Mouse (Mus musculus): ENCODE results near the gene Arl8b. TPM values are rescaled to one million over a fixed set of nuclear protein-coding genes. Genes with fewer than 3 reads are reported as not detected.
A peak's percentile ranks its signal among the peaks of the same experiment; 100 is the strongest.

The Arl8b gene
- polyA plus RNA-seq, 1 experiment from 2014 or later, result 112 TPM

- Histone ChIP-seq H3K27me3 (ENCODE audit: control insufficient read depth, insufficient read depth, low read depth, low read length) (no peaks in the 10 kb centered on the region), H3K9ac (ENCODE audit: low read depth, low read length) (no peak overlapping the region), H3K4me1 (ENCODE audit: control insufficient read depth, insufficient read depth, low read length) (no peaks in the 10 kb centered on the region), H3K36me3 (ENCODE audit: control insufficient read depth, insufficient read depth, low read length) (no peaks in the 10 kb centered on the region), H3K9me3 (replicated peaks; ENCODE audit: control insufficient read depth, low read length, poor library complexity, severe bottlenecking) (no peaks in the 10 kb centered on the region), H3K4me2 (ENCODE audit: low read length) (no peak overlapping the region), H3K27ac (ENCODE audit: low read length) (no peak overlapping the region), H3K4me3 (ENCODE audit: low read depth, low read length) (no peak overlapping the region)
- 70% methylated on average over 5 of the region's 5 CpGs for WGBS
- ATAC-seq, result no peak
Measured at GRCm38 (mm10) chr6:108778399-108778798, 4.5 kb upstream of the Arl8b start.

GRCm38 (mm10) chr6:108781865-108782264 is 1.0 kb upstream of the Arl8b start:
- peaks cover 19% of the 10 kb centered on the region for H3K4me1 ChIP-seq (ENCODE audit: control insufficient read depth, insufficient read depth, low read length)
- H3K36me3 ChIP-seq (ENCODE audit: control insufficient read depth, insufficient read depth, low read length), result no peaks in the 10 kb centered on the region
- 70% methylated on average over 6 of the region's 6 CpGs for WGBS
- no peaks in the 10 kb centered on the region for H3K27me3 ChIP-seq (ENCODE audit: control insufficient read depth, insufficient read depth, low read depth, low read length)
- no peak overlapping the region for H3K9ac ChIP-seq (ENCODE audit: low read depth, low read length)
- H3K9me3 ChIP-seq (replicated peaks; ENCODE audit: control insufficient read depth, low read length, poor library complexity, severe bottlenecking), result no peaks in the 10 kb centered on the region
- H3K4me3 ChIP-seq (ENCODE audit: low read depth, low read length), result no peak overlapping the region
- no peak overlapping the region for H3K27ac ChIP-seq (ENCODE audit: low read length)
- ATAC-seq, result no peak
- no peak overlapping the region for H3K4me2 ChIP-seq (ENCODE audit: low read length)

- Histone ChIP-seq H3K27me3 (ENCODE audit: control insufficient read depth, insufficient read depth, low read depth, low read length) (no peaks in the 10 kb centered on the region), H3K9ac (ENCODE audit: low read depth, low read length) (peak overlapping the region; percentile 96), H3K9me3 (replicated peaks; ENCODE audit: control insufficient read depth, low read length, poor library complexity, severe bottlenecking) (no peaks in the 10 kb centered on the region), H3K4me1 (ENCODE audit: control insufficient read depth, insufficient read depth, low read length) (peaks cover 20% of the 10 kb centered on the region), H3K36me3 (ENCODE audit: control insufficient read depth, insufficient read depth, low read length) (no peaks in the 10 kb centered on the region), H3K4me3 (ENCODE audit: low read depth, low read length) (peak overlapping the region; percentile 100), H3K27ac (ENCODE audit: low read length) (peak overlapping the region; percentile 88), H3K4me2 (ENCODE audit: low read length) (peak overlapping the region; percentile 70)
- WGBS, result under 1% methylated on average over 51 of the region's 57 CpGs
- ATAC-seq, result peak; percentile 85
Measured at GRCm38 (mm10) chr6:108783184-108783881, 434 bp downstream of the Arl8b start.

- Histone ChIP-seq H3K27me3 (ENCODE audit: control insufficient read depth, insufficient read depth, low read depth, low read length) (no peaks in the 10 kb centered on the region), H3K9me3 (replicated peaks; ENCODE audit: control insufficient read depth, low read length, poor library complexity, severe bottlenecking) (no peaks in the 10 kb centered on the region), H3K9ac (ENCODE audit: low read depth, low read length) (peak overlapping the region; percentile 96), H3K27ac (ENCODE audit: low read length) (no peak overlapping the region), H3K36me3 (ENCODE audit: control insufficient read depth, insufficient read depth, low read length) (no peaks in the 10 kb centered on the region), H3K4me2 (ENCODE audit: low read length) (peak overlapping the region; percentile 70), H3K4me3 (ENCODE audit: low read depth, low read length) (peak overlapping the region; percentile 100), H3K4me1 (ENCODE audit: control insufficient read depth, insufficient read depth, low read length) (peaks cover 20% of the 10 kb centered on the region)
- ATAC-seq, result no peak
- 33% methylated on average over 11 of the region's 11 CpGs for WGBS
Measured at GRCm38 (mm10) chr6:108784056-108784455, 1.2 kb downstream of the Arl8b start.

- Histone ChIP-seq H3K9ac (ENCODE audit: low read depth, low read length) (peak overlapping the region; percentile 96; the same call in 1 of the 2 replicates), H3K4me1 (ENCODE audit: control insufficient read depth, insufficient read depth, low read length) (peaks cover 20% of the 10 kb centered on the region), H3K4me2 (ENCODE audit: low read length) (peak overlapping the region; percentile 70), H3K27me3 (ENCODE audit: control insufficient read depth, insufficient read depth, low read depth, low read length) (no peaks in the 10 kb centered on the region), H3K36me3 (ENCODE audit: control insufficient read depth, insufficient read depth, low read length) (no peaks in the 10 kb centered on the region), H3K4me3 (ENCODE audit: low read depth, low read length) (peak overlapping the region; percentile 100), H3K9me3 (replicated peaks; ENCODE audit: control insufficient read depth, low read length, poor library complexity, severe bottlenecking) (no peaks in the 10 kb centered on the region), H3K27ac (ENCODE audit: low read length) (no peak overlapping the region)
- 71% methylated on average over 5 of the region's 5 CpGs for WGBS
- ATAC-seq, result no peak
Measured at GRCm38 (mm10) chr6:108784796-108785195, 1.9 kb downstream of the Arl8b start.

- no peaks in the 10 kb centered on the region for H3K9me3 ChIP-seq (replicated peaks; ENCODE audit: control insufficient read depth, low read length, poor library complexity, severe bottlenecking)
- H3K4me3 ChIP-seq (ENCODE audit: low read depth, low read length), result no peak overlapping the region
- no peaks in the 10 kb centered on the region for H3K27me3 ChIP-seq (ENCODE audit: control insufficient read depth, insufficient read depth, low read depth, low read length)
- 94% methylated on average over 3 of the region's 3 CpGs for WGBS
- no peak overlapping the region for H3K4me2 ChIP-seq (ENCODE audit: low read length)
- no peak overlapping the region for H3K27ac ChIP-seq (ENCODE audit: low read length)
- no peaks in the 10 kb centered on the region for H3K36me3 ChIP-seq (ENCODE audit: control insufficient read depth, insufficient read depth, low read length)
- H3K9ac ChIP-seq (ENCODE audit: low read depth, low read length), result no peak overlapping the region
- no peak for ATAC-seq
- peaks cover 20% of the 10 kb centered on the region for H3K4me1 ChIP-seq (ENCODE audit: control insufficient read depth, insufficient read depth, low read length)
Measured at GRCm38 (mm10) chr6:108785551-108785950, 2.7 kb downstream of the Arl8b start.

- Histone ChIP-seq H3K9ac (ENCODE audit: low read depth, low read length) (no peak overlapping the region), H3K4me2 (ENCODE audit: low read length) (no peak overlapping the region), H3K36me3 (ENCODE audit: control insufficient read depth, insufficient read depth, low read length) (no peaks in the 10 kb centered on the region), H3K27me3 (ENCODE audit: control insufficient read depth, insufficient read depth, low read depth, low read length) (no peaks in the 10 kb centered on the region), H3K4me3 (ENCODE audit: low read depth, low read length) (no peak overlapping the region), H3K4me1 (ENCODE audit: control insufficient read depth, insufficient read depth, low read length) (0 out of 2 replicates have a peak, but pooled peaks cover 2% of the 10 kb centered on the region), H3K27ac (ENCODE audit: low read length) (no peak overlapping the region), H3K9me3 (replicated peaks; ENCODE audit: control insufficient read depth, low read length, poor library complexity, severe bottlenecking) (no peaks in the 10 kb centered on the region)
- ATAC-seq, result no peak
- 83% methylated on average over 5 of the region's 5 CpGs for WGBS
Measured at GRCm38 (mm10) chr6:108791498-108791897, 8.6 kb downstream of the Arl8b start.

- H3K36me3 ChIP-seq (ENCODE audit: control insufficient read depth, insufficient read depth, low read length), result no peaks in the 10 kb centered on the region
- H3K27me3 ChIP-seq (ENCODE audit: control insufficient read depth, insufficient read depth, low read depth, low read length), result no peaks in the 10 kb centered on the region
- no peak overlapping the region for H3K9ac ChIP-seq (ENCODE audit: low read depth, low read length)
- no peak overlapping the region for H3K4me2 ChIP-seq (ENCODE audit: low read length)
- no peak overlapping the region for H3K27ac ChIP-seq (ENCODE audit: low read length)
- H3K9me3 ChIP-seq (replicated peaks; ENCODE audit: control insufficient read depth, low read length, poor library complexity, severe bottlenecking), result no peaks in the 10 kb centered on the region
- ATAC-seq, result no peak
- no peak overlapping the region for H3K4me3 ChIP-seq (ENCODE audit: low read depth, low read length)
- H3K4me1 ChIP-seq (ENCODE audit: control insufficient read depth, insufficient read depth, low read length), result no peaks in the 10 kb centered on the region
- WGBS, result 83% methylated on average over 1 of the region's 1 CpGs
Measured at GRCm38 (mm10) chr6:108795912-108796311, 13.0 kb downstream of the Arl8b start.

- Histone ChIP-seq H3K4me2 (ENCODE audit: low read length) (no peak overlapping the region), H3K27ac (ENCODE audit: low read length) (no peak overlapping the region), H3K4me3 (ENCODE audit: low read depth, low read length) (no peak overlapping the region), H3K36me3 (ENCODE audit: control insufficient read depth, insufficient read depth, low read length) (no peaks in the 10 kb centered on the region), H3K9ac (ENCODE audit: low read depth, low read length) (no peak overlapping the region), H3K4me1 (ENCODE audit: control insufficient read depth, insufficient read depth, low read length) (no peaks in the 10 kb centered on the region), H3K27me3 (ENCODE audit: control insufficient read depth, insufficient read depth, low read depth, low read length) (no peaks in the 10 kb centered on the region), H3K9me3 (replicated peaks; ENCODE audit: control insufficient read depth, low read length, poor library complexity, severe bottlenecking) (no peaks in the 10 kb centered on the region)
- 43% methylated on average over 2 of the region's 2 CpGs for WGBS
- ATAC-seq, result no peak
Measured at GRCm38 (mm10) chr6:108796706-108797105, 13.8 kb downstream of the Arl8b start.
